Mouse (Mus musculus): ENCODE results near the gene Baz2b.

Gene Baz2b

GRCm38 (mm10) chr2:59959668-59960494 is 249.8 kb downstream of the Baz2b start:
- DNase-seq (ENCODE audit: low spot score in 2 of 2) = no peak

- no peak for DNase-seq (ENCODE audit: low spot score in 2 of 2)
Observed at GRCm38 (mm10) chr2:59958543-59958942, 251.1 kb downstream of the Baz2b start.

DNA sequence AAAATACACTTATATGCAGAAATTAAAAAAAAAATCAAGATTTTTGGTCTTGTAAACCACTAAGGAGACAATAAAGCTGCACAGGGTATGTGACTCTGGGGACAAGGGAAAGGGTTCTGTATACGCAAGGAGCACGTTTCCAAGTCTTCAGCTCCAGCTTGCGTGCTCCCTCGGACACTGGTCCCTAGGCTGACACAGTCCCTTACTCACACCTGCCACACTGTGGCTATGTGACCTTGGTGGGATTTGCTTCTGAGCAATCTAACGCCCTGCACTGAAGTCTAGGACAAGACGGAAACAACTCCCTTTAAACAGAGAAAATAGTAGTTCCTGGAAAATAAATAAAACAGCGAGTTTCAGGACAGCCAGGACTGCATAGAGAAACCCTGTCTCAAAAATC is 253.7 kb downstream of the Baz2b start:
- no peak for DNase-seq (ENCODE audit: low spot score in 2 of 2)

DNA sequence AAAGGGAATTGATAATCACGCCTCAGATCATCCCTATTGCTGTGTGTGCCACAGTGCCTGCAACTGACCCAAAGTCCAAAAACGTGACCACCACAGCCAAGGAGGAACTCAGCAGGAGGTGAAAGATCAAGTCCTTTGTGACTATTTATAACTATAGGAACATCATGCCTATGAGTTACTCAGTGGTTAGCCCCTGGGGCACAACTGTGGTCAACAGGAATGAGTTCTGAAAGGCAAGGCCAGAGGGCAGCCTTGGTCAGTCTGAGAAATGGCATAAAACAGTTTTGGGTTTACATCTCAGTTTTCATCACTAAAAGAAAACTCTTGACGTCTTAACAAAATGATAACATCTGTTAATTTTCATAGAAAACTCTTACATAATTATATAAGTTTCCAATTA is 254.8 kb downstream of the Baz2b start:
- no peak for DNase-seq (ENCODE audit: low spot score in 2 of 2)

DNA sequence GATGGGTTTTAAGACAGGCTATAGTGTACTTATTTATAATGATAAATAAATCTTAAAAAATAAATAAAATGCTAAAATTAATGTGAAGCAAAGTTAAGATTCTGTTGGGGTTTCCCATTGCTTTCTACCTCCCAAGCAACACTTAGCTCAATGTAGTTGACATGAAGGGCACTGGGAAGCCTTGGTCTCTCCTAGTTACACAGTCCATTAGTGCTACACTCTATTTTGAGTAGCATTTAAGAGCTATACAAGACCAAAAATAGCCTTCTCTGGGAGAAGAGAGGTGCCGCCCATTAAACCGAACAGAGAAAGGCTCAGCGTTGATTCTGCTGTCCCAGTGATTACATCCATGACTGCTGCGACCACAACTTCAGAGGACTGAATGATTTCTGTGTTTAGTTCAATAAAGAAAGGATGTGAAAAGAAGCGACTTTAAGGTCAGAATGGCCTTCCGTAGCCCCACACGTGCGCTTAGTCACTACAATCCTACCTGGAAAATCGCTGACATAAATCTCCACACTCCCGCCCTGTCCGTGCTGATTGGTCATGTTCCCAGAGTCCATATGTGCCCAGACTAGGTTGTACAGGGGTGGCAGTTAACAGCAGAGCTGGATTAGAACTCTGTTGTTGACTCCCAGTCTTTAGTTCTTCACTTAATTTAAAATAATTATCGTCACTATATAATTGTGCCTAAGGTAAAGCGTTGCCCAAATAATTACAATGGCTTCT is 257.2 kb downstream of the Baz2b start:
- DNase-seq (ENCODE audit: low spot score in 2 of 2) = no peak

GRCm38 (mm10) chr2:59951706-59952105 is 257.9 kb downstream of the Baz2b start:
- no peak for DNase-seq (ENCODE audit: low spot score in 2 of 2)

GRCm38 (mm10) chr2:59951127-59951526 is 258.5 kb downstream of the Baz2b start:
- no peak for DNase-seq (ENCODE audit: low spot score in 2 of 2)

DNA sequence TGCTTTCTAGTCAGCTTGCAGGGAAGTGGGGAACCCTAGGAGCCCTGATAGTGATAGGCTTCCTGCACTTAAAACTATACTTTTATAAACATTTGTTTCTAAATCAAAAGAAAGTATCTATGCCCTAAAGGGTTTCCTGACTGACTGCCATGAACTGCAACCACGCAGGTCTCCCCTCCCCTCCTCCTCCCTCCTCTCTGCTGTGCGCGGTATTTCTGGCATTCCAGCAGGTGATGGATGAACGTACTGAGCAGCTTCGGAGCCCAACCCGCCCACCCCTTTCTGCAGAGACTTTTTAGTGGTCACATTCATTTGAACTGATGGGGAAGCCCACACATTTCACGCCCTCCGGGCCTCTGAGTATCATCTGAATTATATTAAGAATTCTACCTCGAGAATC is 273.3 kb downstream of the Baz2b start:
- no peak for DNase-seq (ENCODE audit: low spot score in 2 of 2)

DNA sequence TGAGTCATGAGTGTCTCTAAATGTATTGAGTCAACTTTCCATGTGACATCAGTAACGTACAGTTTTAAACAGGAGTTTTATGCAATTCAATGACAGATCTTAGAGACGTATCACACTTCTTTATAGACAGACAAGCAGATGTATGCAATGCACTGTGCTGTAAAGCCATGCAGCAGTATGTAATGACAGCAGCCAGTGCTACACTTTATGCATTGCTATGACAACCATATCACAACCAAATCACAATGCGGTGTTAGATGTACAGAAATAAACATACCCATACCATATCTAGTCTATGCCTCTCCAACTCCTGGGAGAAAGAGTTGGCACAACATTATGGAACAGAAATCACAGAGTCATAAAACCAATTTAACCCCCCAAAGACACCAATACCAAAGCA is 276.5 kb downstream of the Baz2b start:
- DNase-seq (ENCODE audit: low spot score in 2 of 2) = no peak

DNA sequence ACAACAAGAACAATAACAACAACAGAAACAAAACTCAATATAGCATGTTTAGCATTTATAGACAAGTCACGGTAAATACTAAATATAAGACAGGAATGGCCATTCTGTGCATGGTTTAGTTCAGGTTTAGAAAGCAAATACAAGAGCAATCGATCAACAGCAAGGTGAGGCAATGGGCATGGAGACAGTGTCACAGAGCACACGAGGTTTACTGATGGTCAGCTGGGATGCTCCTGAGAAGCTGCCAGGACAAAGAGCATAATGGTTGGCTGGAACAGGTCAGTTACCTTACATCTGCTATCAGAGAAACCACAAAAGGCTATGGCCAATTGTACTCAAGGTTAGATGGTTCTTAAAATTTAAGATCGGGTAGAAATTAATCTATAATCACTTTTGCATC is 277.4 kb downstream of the Baz2b start:
- no peak for DNase-seq (ENCODE audit: low spot score in 2 of 2)

GRCm38 (mm10) chr2:59913610-59914009 is 296.0 kb downstream of the Baz2b start:
- no peak for DNase-seq (ENCODE audit: low spot score in 2 of 2)

DNA sequence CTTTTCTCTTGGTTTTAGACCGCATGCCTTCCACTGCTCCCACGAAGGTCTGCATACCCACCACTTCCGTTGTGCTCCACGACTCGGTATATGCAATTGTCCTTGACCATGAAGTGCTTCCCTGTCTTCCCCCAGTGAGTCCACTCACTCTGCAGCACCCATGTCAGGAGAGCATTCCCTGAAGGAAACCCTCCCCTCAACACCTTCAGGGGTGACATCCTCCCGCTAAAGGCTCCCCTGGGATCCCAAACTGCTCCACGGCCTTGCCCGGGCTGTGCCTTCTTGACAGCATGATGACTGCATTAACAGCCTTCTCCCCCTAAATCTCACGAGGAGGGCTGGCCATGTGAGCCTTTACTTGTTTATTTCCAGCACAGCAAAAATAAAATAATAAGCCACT is 301.6 kb downstream of the Baz2b start:
- no peak for DNase-seq (ENCODE audit: low spot score in 2 of 2)

- no peak for DNase-seq (ENCODE audit: low spot score in 2 of 2)
Observed at GRCm38 (mm10) chr2:59904007-59904406, 305.6 kb downstream of the Baz2b start.

DNA sequence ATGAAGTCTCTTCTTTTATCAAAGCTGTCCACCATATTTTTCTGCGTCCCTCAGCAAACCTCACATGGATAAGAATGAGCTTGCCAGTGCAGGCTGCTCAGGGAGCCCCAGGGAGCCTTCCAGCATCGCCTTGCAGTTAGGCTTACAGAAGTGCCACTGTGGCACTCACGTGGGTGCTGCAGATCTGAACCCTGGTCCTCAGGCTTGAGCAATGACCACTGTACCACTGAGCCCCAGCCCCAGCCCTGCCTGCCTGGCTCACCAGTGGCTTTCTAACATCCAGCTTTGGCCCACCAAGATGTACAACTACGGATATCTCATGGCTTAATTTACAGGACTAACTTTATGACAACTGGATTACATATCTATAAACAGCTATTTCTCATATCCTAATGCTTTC is 311.0 kb downstream of the Baz2b start:
- DNase-seq (ENCODE audit: low spot score in 2 of 2) = no peak

DNA sequence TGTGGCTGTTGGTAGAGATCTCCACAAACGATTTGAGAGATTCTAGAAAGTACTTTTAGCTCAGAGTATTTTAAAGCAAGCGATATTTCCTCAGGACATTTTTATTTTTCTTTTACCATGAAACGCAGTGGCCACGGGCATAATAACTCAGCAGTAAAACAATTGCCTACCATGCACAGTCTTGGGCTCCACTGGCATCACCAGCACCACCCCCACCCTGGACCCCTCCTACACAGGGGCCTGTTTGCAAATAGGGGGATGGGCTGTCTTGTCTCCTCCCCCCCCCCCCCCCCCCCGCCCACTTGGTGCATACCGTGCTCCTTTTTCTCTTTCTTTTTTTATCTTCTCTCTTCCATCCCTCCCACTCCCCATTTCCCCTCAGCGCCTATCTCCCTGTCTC is 311.5 kb downstream of the Baz2b start:
- DNase-seq (ENCODE audit: low spot score in 2 of 2) = no peak

DNA sequence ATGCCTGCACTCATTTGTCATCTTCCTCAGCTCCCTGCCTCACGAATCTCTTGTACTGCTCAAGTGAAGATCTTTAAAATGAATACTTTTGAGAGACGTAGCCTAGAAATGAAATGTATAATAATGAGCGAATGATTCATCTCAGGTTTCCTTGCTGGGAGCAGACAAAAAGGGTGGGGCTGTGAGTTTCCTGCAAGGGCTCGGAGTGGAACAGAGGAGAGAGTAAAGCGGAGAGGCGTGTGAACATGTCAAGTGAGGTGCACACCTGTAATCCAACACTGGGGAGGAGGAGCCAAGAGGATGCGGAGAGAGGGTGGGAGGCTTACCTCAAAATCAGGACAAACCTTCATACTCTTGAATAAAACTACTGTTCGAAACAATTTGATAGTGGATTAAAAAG is 312.8 kb downstream of the Baz2b start:
- no peak for DNase-seq (ENCODE audit: low spot score in 2 of 2)

DNA sequence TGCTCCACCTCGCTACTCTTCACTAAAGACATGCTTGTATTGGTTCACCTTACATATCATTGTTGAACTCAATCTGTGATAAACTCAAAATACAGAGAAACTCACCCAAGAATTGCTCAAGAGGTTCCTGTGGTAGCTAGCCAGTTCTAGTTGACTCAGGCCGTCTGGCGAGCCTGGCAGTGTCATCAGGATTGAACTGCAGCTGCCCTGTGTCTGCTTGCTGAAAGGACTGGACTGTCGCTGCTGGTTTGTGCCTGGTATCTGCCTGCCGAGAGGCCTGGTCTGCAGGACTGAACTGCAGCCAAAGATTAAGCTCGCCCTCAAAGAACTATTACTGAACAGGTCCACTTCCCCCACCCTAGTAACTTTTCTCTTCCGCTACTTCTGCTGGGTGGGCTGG is 313.2 kb downstream of the Baz2b start:
- no peak for DNase-seq (ENCODE audit: low spot score in 2 of 2)

GRCm38 (mm10) chr2:59889699-59890098 is 319.9 kb downstream of the Baz2b start:
- no peak for DNase-seq (ENCODE audit: low spot score in 2 of 2)

- DNase-seq (ENCODE audit: low spot score in 2 of 2) = no peak
Observed at GRCm38 (mm10) chr2:59882742-59883281, 326.8 kb downstream of the Baz2b start.

GRCm38 (mm10) chr2:59881831-59882741 is 327.6 kb downstream of the Baz2b start, which contains the start of gene Wdsub1:
TSS of gene Wdsub1 (minus strand) at chr2:59882591.
- peak; percentile 66 to 80 for DNase-seq (ENCODE audit: low spot score in 2 of 2)

DNA sequence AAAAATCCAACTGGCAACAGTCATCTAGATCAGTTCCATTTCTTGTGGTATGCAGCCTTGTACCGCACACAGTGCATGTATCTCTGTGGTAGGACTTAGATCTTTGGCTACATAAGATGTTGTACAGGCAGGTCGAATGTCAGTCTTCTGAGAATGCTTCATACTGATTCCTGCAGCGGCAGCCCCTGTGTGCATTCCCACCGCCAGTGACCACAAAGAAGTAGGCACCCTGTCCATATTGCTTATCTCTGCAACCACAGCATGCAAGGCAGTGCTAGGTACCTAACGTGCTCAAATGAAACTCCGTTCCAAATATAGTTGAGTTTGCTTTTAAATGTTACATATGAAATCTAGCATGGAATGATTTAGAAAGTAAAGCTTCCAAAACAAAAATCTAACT is 328.2 kb downstream of the Baz2b start:
- DNase-seq (ENCODE audit: low spot score in 2 of 2) = no peak

DNA sequence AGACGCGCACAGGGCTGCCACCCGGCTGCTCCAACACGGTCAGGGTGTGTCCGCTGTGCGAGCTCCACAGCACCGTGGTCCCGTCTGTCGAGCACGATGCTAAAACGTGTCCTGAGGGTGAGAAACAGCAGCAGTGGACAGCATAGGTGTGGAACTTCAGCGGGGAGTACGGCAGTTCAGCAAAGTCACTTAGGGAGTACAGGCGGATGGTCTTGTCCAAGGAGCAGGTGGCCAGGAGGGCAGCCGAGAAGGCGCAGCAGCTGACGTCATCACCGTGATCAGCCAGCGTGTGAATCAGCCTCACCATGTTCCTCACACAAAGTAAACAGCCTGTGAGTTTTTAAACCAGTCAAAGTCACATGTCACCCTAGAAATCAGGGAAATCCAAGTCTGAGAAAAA is 331.4 kb downstream of the Baz2b start:
- DNase-seq (ENCODE audit: low spot score in 2 of 2) = no peak

All from frontal cortex, postnatal 25 days (tissue).